Mouse (Mus musculus) frontal cortex, postnatal 14 days (tissue): ENCODE results near the gene Gpr132.

ENCODE experiments used
- DNase-seq, 2 experiments: peaks; one replicate each; pipeline ENCODE4 v3.0.0; 2022; ENCODE audit warnings: low spot score in 2 of 2

Gpr132 gene

DNA sequence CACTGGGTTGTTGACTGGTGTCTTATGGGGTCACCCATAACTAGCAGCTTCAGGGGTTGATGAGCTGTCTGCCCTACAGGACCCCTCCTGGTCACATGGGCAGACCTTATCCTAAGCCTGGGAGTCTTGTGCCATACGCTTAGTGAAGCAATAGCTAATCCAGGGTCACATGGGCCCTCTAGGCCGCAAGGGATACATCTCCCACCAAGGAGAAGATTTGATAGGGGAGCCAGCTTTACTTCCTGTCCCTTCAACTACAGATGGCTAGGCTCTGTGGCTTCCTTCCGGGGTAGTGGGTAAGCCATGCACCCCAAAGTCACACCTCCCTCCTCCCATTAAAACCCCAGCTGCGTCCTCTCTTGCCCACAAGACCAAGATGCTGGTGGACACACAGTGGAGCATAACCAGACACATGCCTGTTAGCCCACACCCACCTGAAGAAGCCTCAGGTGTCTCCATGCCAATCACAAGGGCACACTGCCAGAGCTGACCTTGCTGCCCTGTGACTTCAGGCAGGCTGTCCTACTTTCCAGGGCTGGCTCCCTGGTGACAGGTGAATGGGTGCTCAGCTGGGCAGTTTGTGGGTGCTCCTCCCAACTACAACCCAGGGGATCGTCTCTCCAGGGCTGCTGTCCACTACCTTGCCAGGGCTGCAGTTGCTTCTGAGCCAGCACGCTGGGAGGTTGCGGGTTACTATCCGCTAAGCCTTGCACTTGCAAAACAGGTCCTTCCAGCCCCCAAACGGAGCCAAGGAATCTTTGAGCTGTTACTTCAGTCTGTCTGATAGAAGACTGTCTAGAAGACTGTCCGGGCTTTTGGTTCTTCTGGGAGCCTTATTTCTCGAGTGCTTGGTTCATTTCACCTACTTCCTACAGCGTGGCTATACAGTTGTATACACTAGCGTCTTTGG, at the start of gene Gpr132:
TSS of gene Gpr132 (minus strand) at position 51 of the 910 bp plus-strand sequence.
- no peak for DNase-seq

DNA sequence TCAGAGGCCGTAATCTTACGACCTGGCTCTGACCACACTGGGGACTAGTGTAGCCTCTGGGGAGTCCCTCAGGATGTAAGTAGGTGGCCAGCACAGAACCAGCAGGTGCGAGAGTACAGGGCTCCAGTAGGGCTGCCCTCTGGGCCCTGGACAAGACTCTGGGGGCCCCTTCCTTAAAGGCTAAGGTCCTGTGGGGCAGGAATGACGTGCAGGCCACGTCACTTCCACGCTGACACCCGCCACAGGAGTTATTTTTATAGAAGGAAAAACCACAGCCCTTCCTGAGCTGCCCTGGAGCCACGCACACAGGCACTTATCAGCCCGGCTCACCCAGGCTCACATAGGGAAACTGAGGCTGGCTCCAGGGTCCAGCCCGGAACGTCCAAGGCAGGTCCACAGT, 49.5 kb upstream of the Gpr132 start:
- DNase-seq, result no peak

DNA sequence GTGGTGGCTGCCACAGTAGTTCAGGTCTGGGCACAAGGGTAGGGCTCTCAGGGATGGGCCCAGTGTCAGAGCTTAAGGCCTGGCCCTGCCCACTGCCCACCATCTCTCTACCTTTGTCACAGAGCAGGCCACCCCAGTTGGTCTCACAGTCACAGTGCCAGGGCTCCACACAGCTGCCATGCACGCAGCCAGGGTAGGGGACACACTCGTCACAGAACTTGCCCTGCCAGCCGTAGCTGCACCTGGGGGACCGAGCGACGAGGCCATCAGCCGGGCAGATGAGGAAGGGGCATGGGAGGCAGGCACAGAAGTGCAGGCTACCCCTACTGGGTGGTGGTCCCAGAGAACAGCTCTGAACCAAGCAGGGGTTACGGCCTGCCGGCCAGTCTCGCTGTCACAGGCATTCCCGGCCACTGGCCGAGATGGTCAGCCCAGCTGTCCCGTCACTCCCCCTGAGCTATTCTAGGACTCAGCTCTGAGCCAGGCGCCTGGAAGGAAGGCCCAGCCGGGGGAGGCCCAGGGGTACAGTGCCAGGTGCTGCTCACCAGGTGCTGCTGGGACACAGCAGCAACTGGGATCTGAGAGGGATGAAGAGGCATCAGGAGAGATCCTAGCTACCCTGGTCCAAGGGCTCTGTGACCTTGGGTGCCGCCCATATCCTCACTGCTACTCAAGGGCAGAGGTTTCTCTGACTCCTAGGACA, 48.8 kb upstream of the Gpr132 start:
- no peak for DNase-seq

DNA sequence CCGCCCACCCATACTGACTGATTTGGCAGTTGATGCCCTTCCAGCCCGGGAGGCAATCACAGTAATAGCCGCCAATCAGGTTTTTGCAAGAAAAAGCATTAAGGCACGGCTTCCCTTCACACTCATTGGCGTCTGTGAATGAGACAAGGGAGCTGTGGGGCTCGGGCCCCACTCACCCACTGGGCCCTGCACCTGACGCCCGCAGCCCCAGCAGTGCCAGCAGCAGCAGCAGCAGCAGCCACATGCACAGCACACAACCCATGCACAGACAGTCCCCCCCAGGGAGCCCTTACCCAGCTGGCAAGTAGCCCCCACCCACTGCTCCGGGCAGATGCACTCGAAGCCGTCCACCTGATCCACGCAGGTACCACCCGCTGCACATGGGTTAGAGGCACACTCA, 47.6 kb upstream of the Gpr132 start:
- DNase-seq, result no peak

DNA sequence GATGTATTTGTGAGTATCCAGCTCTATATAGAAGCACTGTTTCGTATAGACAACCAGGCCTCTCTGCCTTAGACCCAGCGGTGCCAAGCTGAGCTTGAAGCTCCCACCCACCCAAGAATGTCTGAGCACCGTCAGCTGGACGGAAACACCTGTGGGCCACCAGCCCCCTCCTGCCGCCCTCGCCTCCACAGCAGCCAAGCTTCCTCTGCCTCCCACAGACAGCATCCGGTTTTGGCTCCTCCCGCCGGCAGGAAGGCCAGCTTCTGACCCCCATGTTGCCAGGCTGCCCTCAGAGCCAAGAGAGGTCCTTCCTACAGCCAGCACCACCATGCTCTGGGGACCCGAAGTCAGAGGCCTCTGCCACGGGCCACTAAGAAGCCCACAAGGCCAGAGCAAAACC, 46.5 kb upstream of the Gpr132 start:
- no peak for DNase-seq

DNA sequence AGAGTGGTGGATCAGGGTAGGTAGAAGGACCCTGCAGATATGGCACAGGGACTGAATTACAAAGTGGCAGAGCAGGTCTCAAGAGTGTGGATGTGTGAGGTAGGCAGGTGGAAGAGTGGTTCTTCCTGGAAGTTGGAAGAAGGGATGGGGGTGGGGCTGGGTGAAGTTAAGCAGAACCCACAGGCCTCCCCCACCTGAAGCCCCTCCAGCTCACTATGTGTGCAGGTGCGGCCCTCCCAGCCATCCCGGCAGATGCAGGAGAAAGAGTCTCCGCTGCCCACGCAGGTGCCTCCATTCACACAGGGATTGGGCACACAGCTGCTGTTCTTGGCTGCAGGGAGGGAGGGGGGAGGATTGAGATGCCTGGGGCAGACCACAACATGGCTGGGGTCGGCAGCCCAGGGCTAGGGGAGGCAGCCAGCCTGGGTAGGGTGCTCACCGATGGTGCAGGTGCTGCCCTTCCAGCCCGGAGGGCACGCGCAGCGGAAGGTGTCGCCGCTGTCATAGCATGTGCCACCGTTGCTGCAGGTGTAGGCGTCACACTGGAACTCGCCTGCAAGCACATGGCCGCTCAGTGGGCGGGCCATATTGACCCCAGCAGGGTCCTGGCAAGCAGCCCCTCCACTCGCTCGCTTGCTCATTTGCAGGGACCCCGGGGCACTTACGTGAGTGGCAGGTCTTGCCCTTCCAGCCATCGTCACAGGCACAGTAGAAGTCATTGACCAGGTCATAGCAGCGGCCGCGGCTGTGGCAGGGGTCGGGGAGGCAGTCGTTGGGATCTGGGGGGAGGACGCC, 45.1 kb upstream of the Gpr132 start:
- DNase-seq, result no peak

DNA sequence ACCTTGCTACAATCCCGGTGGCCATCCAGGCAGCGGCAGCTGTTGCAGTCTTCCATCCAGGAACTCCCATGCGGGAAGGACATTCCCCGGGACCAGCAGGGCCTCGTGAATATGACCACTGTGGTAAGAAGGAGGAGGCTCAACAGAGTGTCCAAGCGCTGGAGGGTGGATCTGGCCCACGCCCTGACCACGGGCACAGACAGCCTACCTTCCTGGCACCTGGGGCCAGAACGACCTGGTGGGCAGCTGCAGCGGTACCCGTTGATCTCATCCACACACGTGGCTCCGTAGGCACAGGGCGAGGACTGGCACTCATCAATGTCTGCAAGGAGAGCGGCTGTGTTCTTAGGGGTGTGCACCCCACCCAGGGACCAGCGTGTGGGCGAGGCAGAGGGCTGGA, 43.7 kb upstream of the Gpr132 start:
- no peak for DNase-seq

DNA sequence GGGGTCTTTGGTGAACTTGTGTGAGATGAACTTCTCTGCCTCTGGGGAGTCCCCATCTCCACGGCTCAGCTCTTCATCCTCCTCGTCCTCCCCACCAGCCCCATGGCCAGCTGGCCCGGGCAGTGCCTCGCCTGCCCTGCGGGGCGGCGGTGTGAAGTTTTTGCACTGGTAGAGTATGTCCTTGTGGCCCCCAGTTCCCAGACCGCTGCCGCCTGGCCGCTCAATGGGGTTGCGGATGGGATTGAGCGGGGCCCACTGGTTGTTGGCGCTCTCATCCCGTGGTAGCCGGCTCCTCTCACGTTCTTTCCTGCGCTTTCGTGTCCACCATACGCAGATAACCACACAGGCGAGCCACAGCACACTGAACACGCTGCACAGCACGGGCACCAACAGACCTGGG, 41.0 kb upstream of the Gpr132 start:
- DNase-seq, result no peak

DNA sequence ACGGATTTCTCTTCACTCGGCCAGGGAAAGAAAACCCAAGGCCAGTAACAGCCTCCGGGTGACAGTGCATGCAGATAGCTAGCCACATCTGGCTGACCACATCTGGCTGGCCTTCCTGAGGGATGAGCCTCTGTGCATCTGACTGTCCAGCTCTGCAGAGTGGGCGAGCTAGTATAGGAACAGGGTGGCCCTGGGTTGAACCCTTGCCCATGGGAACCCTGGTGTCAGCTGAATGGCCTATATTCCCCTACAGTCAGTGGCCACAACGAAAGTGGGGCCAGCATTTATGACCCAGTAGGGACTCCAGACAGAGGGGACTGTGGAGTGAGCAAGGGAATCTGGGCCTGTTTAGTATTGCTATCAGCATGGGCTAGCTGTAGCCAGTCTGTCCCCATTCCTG, 37.0 kb upstream of the Gpr132 start:
- DNase-seq, result no peak

DNA sequence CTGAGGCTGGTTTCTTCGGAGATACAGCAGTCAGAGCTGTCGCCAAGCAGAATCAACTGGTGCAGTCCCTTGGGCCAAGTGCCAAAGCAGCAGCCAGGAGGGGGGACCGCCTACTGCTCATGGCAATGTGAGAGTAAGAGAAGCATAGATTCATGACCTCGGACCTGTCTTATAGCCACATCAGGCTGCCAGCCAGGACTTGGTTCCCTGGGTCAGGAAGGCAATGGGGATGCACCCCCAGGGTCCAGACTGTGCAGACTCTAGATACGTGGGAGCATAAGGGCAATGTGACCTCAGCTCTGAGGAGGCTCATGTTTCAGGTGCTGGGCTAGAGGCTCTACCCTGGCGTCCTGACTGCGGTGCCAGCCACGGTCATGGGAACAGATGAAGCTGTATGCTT, 35.9 kb upstream of the Gpr132 start:
- DNase-seq, result no peak

DNA sequence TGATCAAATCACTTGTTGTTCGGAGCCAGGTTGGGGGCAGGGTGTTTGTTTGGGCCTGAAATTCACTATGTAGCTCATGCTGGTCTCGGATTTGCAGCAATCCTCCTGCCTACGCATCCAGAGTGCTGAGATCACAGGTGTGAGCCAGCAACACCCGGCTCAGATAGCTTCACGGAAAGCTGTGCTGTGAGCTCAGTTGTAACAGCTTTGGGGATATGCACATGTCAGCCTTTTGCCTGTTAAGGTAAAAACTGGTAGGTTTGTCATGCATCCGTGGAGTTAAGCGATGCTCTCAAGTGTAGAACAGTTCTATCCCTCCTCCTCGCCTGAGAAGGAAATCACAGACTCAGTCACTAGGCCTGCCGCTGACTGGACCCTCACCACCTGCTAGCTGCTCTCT, 32.6 kb upstream of the Gpr132 start:
- peak in 1 of 2 experiments; percentile 49 for DNase-seq

DNA sequence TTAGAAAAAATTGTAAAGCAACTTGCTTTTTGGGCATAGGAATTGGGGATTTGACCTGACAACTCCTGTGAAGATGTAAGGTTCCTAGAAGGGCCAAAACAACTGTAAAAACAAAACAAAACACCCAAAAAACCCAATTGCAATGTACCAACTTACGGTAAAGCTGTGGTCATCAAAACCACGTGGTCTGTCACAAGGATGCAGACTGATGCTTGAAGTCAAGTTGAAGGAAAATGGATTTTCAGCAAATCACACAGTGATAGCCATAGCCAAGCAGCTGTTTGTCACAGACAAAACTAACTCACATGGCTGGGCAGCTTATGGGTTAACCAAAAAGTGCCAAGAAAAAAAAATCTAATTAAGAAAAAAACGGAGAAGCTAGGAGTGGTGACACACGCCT, 30.9 kb upstream of the Gpr132 start:
- no peak for DNase-seq

DNA sequence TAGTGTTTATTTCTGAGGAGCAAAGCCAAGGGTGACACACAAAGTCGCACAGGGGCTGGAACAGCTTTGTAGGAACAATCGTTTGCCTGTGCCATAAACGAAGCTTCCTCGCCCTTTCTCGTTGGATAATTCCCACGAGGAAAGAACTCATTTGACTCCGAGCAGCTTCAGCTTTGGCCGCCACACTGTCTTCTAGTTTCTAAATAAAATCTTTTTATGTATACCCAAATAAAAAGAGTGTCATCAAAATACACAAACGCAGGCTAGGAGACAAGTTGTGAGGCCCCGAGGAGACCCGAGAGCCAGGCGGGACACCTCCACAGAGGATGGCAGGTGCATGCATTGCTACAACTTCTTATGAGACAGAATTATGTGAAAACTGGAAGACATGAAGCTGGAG, 30.3 kb upstream of the Gpr132 start:
- DNase-seq, result no peak

DNA sequence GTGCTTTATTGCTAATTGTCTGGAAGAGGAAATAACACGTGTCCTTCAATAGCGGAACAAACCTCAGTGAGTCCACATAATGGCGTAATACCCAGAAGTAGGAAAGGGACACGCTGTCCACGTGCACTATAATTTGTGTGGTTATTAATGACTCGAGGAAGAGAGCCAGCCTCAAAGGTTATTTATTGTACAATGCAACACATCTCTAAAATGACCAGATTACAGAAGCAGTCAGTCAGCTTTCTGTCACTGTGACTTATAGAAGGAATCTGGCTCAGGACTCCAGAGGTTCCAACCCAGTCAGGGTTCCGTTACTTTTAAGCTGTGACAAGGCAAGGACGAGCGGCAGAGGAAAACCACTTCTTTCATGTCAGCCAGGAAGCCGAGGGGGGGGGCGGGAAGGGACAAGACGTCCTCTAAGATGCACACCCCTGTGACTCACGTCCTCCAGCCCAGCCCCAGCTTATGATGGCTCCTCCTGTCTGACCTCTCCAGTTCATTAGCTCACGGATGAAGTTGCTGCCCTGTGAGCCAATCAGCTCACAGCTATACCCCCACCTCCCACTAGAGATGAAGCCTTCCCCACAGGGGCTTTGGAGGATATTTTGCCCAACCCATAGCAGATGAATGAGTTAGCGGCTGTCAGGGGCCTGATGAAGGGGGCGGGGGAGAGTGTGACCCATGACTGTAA, 29.6 kb upstream of the Gpr132 start:
- DNase-seq, result no peak

DNA sequence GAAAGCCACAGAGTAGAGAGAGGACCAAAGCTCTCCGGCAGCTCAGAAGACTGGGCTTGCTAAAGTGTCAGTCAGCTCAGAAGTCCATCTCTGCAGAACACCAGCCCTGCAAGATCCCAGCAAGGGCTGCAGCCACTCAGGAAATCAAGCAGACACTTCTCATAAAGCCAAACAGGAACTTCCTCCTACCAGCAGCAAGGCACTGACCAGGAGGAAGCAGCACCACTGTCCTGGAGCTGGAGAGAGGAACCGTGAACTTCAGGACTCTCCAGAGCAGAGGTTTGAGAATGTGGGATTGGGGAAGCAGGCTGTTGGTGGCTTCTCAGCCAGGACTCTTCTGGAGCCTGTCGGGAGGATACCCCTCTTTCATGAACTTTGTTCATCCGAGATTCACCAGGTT, 26.9 kb upstream of the Gpr132 start:
- DNase-seq, result no peak

DNA sequence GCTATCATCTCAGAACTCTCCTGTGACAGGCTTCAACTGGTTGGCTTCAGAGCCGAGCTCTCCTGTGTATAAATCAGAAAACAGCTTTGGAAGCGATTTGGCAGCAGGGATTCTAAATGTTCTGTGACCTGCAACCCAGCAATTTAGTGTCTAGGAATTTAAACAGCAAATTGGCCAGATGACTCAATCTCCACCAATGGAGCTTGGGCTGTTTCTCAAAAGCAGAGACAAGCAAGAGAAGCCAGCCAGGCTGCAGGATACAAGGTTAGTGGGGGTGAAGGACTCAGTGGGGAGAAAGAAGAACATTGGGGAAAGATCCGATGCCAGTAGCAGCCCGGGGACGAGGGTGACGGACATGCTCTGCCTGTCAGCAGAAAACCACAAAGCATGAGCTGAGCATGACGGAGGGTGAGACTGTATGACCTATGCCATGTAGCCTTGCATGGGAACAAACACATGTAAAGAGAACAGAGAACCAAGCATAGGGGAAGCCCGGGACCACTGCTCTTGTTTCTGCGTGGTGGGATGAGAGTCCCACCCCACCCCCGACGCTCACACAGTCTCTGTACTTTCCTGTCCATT, 26.4 kb upstream of the Gpr132 start:
- DNase-seq, result no peak

DNA sequence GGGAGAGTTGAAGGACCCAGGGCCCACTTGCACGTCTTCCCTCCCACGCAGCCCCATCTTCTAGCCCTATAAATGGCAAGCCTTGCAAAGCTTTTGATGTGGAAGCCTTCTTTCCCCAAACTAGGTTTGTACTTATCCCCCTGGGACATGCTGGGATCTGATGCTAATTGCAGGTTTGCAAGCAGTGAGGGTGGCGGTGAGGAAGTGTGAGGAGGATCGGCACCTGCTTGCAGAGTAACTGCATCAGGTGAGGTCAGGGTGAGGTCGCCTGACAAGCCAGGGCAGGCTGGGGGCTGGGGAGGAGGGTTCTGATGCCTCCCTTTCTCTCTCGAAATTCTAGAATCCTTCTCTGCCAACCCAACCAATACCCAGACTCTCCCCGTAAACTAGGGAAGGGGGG, 17.4 kb upstream of the Gpr132 start:
- no peak for DNase-seq

DNA sequence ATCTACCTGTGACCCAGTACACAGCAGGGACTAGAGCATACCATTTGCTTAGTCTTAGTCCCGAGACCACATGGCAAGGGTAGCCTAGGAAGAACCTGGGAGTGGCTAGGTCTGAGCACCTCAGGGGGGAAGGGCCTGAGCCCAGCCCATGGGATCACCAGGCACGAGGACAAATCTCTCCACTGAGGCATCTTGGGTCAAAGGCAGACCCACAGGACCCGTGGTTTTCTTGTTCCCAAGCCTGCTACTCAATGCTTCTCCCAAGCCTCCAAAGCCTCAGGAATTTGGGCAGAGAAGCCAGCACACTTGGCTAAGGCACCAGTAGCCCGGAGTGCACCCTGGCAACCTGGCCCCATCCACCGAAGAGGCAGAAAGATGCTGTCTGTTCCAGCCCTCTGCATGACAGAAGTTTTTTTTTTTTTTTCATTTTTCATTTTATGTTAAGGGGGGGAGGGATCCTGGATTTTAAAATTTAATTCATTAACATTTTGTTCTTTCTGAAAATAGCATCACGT, 13.3 kb upstream of the Gpr132 start:
- DNase-seq, result no peak

DNA sequence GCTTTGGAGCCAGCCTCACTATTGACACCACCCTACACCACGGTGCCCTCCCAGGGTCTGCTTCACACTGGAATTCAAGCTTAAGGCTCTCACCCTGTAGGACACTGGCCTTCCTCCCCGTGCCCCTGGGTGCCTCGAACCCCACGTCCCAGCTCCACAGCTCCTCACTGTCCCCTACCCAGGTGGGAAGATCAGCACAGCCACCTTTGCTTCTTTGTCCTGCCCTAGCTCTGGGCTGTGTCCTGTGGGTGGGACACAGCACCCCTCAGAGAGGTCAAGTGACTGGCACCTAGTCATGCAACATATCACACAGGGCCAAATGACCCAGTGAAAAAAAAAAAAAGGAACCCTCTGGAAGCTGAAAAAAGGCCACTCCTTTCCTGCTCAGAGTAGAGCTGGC, 12.6 kb upstream of the Gpr132 start:
- DNase-seq, result no peak

DNA sequence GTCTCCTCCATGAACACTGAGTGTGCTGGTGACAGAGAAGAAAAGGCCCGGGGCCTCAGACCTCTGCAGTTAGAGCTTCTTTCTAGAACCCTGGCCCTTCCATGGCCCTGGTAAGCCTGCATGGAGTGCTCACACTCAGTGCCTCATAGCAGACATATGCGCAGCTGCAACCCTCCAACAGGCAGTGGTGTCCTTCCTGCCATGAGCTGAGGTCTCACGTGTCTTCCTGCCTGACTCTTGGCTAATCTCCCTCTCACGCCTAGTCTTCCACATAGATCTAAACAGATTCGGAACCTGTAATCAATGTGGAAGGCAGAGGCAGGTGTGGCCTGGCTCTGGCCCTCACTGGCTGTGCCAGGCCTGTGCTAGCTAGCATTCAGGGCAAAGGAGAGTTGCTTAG, 11.7 kb upstream of the Gpr132 start:
- DNase-seq, result no peak

DNA sequence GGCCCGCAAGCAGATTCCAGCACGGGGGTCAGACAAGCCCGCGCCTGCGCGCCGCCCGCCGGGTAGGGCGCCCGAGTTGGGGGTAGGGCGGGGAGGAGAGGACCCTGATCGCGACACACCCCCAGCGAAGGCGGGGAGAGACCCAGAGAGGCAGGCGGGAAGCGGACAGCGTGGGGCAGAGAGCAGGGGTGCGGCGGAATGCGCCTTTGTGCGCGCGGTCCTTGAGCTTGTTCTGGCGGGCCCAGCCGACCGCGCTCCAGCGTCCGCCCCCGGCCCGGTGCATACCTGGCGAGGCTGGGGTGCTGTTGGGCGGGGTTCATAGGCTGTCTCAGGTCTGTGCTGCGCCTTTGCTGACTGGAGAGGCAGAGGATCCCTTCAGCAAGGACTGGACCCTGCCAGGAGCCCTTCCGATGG, 9.6 kb upstream of the Gpr132 start:
- DNase-seq, result no peak
